Mouse (Mus musculus) inflammation-experienced regulatory T-cells, adult 6 months (primary cell): Measurements from ENCODE around the gene Dohh. TPM values are rescaled to one million over a fixed set of nuclear protein-coding genes. Genes with fewer than 3 reads are reported as not detected.

Experiments used
- ATAC-seq: one replicate; pipeline ENCODE4 v1.8.0; 2017
- polyA plus RNA-seq, 3 experiments: library from polyadenylated mRNA; unstranded; fragments of 100-300 nt; shearing (Covaris generic); gene quantifications; one replicate each; pipeline ENCODE4 v1.2.1; 2017

Gene Dohh
- polyA plus RNA-seq, 3 experiments from 2014 or later, result 9.2 to 17.9 (median 10.9) TPM

DNA sequence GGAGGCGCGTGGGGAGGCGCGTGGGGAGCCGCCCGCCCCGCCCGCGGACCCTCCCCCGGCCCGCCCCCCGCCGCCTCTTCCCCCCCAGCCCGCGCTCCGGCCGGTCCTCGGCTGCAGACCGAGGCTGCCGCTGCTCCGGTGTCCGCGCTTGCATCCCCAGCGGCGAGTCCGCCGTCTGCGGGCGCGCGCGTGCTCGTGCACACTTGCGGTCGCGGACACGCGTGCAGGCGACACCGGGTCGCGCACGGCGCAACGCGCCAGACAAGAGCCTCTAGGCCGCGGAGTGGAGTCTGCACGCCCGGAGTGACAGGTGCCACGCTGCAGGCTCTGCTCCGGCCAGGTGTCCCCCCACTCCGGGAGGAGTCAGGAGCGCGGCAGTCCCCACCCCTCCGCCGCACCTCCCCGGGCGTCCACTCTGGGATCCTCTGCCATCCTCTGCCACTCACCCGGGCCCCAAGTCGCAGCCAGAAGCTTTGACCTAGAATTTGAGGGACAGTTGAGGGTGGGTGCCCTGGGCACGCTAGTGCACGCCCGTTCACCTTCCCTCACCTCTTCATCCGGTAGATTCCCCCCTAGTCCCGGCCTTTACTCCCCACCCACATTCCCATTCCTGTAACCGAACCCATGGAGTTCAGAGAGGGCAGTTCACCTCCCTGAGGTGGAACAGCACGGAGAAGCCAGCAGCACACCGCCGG is 46.8 kb downstream of the Dohh start:
- ATAC-seq, result no peak

DNA sequence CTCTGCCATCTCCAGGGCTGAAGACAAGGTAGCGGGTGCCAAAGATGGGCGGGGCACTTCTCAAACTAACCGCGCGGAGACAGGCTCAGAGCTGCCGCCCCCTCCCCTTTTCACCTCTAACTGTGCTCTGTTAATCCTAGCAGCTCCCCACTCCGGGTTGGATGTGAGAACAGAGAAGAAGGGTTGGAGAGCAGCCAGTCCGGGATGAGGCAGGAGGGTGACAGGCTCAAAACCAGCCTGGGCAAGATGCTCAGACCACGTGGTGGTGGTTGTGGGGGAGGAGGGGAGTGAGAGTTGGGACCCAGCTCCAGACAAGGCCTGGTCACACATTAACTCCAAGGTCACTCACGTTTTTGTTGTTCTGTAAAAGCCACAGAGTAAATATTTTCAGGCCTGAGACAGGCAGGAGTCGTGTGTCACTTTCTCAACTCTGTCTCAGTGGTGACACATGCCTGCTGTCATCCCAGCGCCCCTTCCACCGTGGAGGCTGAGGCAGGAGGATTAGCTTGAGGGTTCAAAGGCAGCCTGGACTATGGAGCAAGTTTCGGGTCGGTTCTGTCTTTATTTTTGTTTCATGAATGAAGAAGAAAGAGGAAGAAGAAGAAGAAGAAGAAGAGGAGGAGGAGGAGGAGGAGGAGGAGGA is 47.4 kb downstream of the Dohh start:
- ATAC-seq, result no peak

DNA sequence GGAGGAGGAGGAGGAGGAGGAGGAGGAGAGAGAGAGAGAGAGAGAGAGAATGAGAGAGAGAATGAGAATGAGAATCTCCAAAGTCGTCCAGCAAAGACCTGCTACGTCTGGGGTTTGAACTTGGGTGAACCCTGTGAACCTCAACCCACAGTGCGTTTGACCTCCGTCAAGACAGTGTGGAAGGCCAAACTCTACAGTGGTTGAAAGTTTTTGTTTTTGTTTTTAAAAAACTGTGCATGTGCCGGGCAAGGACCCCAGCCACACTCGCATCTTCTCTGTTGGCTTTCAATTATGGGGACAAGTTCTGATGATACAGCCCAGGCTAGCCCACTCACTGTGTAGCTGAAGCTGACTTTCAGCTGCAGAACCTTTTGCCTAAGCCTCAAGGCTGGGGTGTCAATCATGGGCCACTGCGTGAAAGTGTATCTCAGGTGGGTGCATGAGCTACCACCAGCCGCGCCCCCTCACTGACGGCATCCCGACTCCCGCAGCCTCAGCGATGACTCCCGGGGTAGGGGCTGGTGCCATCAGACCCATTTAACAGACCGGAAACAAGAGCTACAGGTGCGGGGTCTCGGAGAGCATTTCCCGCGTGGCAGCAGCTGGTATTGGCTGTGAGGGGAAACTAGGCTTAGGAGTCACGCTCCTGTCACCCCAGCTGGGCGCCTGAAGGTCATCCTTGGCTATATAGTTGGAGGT is 48.1 kb downstream of the Dohh start:
- peak; percentile 7 for ATAC-seq

DNA sequence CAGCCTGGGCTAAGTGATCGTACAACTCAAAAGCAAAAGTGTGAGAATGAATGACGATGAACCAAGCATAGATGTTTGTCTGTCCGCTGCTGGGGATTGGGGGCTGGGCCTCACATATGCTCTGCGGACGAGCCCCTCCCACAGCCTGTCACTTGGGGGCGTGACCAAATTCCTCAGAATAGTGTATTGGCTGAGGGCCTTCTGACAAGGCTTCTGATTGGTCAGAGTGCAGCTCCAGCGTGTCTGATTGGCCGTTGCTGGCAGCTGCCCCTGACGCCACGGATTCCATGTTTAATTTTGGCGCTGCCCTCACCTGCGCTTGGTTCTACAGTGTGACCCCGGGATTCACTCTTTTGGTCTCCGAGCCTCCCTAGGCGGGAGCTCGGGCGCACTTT is 48.6 kb downstream of the Dohh start:
- ATAC-seq, result peak; percentile 87

DNA sequence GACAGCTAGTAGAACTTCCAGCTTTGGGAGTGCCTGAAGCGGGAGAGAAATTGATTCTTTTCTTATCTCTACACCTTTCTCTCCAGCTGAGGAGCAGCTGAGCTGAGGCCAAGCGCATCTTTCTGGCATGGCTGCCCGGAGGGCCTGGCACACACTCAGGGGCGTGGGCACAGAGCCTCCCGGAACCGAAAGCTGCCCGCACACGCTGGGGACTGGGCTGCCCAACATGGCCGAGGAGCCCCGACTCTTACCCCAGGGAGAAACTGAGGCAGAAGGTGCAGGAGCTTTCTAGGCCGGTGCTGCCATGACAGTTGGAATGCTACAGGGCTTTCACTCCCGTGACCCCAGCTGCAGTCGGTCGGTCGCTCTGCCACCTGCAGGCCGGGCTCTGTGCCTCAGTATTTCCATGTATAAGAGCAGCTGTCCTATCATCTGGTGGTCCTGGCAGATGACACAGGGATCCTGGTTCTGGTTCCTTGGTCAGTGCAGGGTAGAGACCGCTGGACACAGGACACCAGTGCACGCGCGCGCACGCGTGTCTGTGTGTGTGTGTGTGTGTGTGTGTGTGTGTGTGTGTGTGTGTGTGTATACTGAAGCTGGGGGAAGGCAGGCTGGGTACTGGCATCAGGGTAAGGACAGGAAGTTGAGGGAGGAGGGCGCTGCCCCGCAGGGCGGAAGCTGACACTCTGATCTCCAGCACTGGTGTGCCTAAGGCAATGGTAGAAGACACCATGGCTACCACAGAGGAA is 49.5 kb downstream of the Dohh start:
- ATAC-seq, result peak; percentile 60

DNA sequence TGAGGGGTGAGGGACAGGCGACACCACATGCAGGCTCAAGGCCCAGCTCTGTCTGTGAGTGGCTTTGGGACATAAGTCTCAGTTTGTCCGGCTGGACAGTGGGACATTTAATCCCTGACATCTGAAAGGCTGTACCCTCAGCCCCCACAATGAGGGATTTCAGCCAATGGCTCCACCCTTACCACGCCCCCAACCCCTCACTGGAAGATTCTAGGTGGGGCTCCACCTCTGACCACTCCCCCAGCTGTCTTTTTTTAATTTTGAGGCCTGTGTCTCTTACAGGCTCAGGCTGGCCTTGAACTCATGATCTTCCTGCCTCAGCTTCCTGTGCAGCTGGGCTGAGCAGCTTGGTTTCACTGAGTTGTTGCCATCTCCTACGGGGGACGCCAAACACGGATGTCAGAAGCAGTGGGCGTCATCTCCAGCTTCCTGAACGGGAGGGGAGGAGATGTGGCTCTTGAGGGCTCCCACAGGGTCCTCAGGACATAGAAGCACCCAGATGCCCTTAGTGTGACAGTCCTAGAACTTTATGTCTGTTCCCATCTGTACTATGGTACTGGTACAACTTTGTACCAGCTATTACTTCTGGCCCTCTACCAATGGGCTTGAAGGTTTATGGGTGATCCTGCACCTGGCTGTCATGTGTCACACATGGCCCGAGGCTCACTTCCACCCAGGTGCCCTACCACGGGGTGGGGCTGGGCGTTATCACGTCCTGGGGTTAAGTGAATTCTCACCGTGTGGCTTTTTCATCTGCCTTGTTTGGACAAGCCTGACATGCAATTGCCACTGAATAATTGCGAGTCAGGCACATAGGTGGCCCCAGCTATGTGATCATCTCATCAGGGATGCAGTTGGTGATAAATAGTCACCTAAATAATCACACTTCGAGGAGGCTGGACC is 50.4 kb downstream of the Dohh start:
- ATAC-seq, result no peak

DNA sequence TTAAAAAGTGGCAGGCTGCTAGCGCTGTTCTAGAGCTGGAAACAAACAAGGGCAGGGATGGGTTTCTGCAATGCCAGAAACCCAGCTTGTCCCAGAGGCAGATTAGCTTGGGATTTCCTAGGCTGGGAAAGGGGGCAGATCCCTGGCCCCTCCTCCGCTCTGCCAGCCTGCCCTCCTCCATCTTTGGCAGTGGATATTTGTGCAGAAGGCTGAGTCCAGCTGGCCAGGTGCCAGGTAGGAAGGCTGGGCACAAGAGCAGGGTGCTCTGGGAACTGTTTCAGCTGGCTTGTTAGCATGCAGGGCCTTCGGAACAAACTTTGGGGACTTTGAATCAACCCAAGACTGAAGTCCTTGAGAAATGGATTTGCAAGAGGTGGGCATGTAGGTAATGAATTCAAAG is 51.2 kb downstream of the Dohh start:
- no peak for ATAC-seq

Other genes with a start within 250 kb of the Dohh start
- gene Zbtb7a, start 249.2 kb upstream of the Dohh start, polyA plus RNA-seq, result 10 to 100 TPM in 1 of 3 experiments, 1 to 10 TPM in 2; 8.5 to 10.8 (median 9.3) TPM
- 10 to 100 TPM; 15.4 to 21.5 (median 17.1) TPM for gene Pias4, start 216.5 kb upstream of the Dohh start, polyA plus RNA-seq
- 1,000 to 10,000 TPM in 1 of 3 experiments, 100 to 1,000 TPM in 2; 925 to 1,158 (median 972) TPM for gene Eef2, start 207.8 kb upstream of the Dohh start, polyA plus RNA-seq
- gene Dapk3, start 201.4 kb upstream of the Dohh start, polyA plus RNA-seq, result 1 to 10 TPM; 3.1 to 5.4 (median 3.6) TPM
- gene 4930442H23Rik, start 200.6 kb upstream of the Dohh start, polyA plus RNA-seq, result not detected
- under 1 TPM in 2 of 3 experiments, not detected in 1; 0.17 to 0.28 TPM for gene Nmrk2, start 182.4 kb upstream of the Dohh start, polyA plus RNA-seq
- gene Atcay, start 153.6 kb upstream of the Dohh start, polyA plus RNA-seq, result 10 to 100 TPM in 1 of 3 experiments, 1 to 10 TPM in 2; 4.8 to 12.6 (median 5.1) TPM
- gene Zfr2, start 151.3 kb upstream of the Dohh start, polyA plus RNA-seq, result 1 to 10 TPM in 1 of 3 experiments, under 1 TPM in 2; 0.20 to 1.0 (median 0.37) TPM
- gene Matk, start 131.5 kb upstream of the Dohh start, polyA plus RNA-seq, result 10 to 100 TPM; 30.1 to 68.1 (median 64.4) TPM
- 100 to 1,000 TPM; 111 to 148 (median 127) TPM for gene Mrpl54, start 117.5 kb upstream of the Dohh start, polyA plus RNA-seq
- gene Apba3, start 117.5 kb upstream of the Dohh start, polyA plus RNA-seq, result 10 to 100 TPM in 2 of 3 experiments, 1 to 10 TPM in 1; 9.9 to 12.4 (median 12.3) TPM
- 1 to 10 TPM; 1.7 to 3.2 (median 1.9) TPM for gene Tjp3, start 92.8 kb upstream of the Dohh start, polyA plus RNA-seq
- gene Pip5k1c, start 91.5 kb upstream of the Dohh start, polyA plus RNA-seq, result 10 to 100 TPM; 10.7 to 15.9 (median 14.4) TPM
- 1 to 10 TPM; 2.9 to 6.5 (median 4.1) TPM for gene Cactin, start 63.3 kb upstream of the Dohh start, polyA plus RNA-seq
- 10 to 100 TPM in 2 of 3 experiments, 1 to 10 TPM in 1; 10.0 to 21.7 (median 17.0) TPM for gene Tbxa2r, start 55.7 kb upstream of the Dohh start, polyA plus RNA-seq
- gene Gipc3, start 41.2 kb upstream of the Dohh start, polyA plus RNA-seq, result under 1 TPM in 1 of 3 experiments, not detected in 2; 0.12 TPM
- 10 to 100 TPM; 17.1 to 20.4 (median 17.8) TPM for gene Hmg20b, start 33.9 kb upstream of the Dohh start, polyA plus RNA-seq
- gene Mfsd12, start 26.9 kb upstream of the Dohh start, polyA plus RNA-seq, result 1 to 10 TPM; 1.6 to 2.1 (median 1.9) TPM
- 1 to 10 TPM in 1 of 3 experiments, under 1 TPM in 2; 0.26 to 1.7 (median 0.96) TPM for gene 4930404N11Rik, start 18.6 kb upstream of the Dohh start, polyA plus RNA-seq
- 10 to 100 TPM; 10.7 to 27.1 (median 13.4) TPM for gene Fzr1, start 5.9 kb upstream of the Dohh start, polyA plus RNA-seq
- gene Gm48551, start within 50 bp of the Dohh start, polyA plus RNA-seq, result 1 to 10 TPM in 2 of 3 experiments, under 1 TPM in 1; 0.60 to 1.9 (median 1.1) TPM
- gene Gm48552, start 4.6 kb downstream of the Dohh start, polyA plus RNA-seq, result 1 to 10 TPM in 1 of 3 experiments, not detected in 2; 3.1 TPM
- gene Smim24, start 8.6 kb downstream of the Dohh start, polyA plus RNA-seq, result 10 to 100 TPM in 1 of 3 experiments, 1 to 10 TPM in 2; 4.4 to 10.7 (median 9.8) TPM
- gene Nfic, start 71.2 kb downstream of the Dohh start, polyA plus RNA-seq, result 10 to 100 TPM; 13.8 to 17.2 (median 15.0) TPM
- 1 to 10 TPM; 1.1 to 1.4 (median 1.2) TPM for gene Celf5, start 98.3 kb downstream of the Dohh start, polyA plus RNA-seq
- gene Ncln, start 112.0 kb downstream of the Dohh start, polyA plus RNA-seq, result 10 to 100 TPM; 34.3 to 41.1 (median 36.9) TPM
- 10 to 100 TPM; 49.1 to 93.2 (median 50.3) TPM for gene S1pr4, start 115.7 kb downstream of the Dohh start, polyA plus RNA-seq
- 100 to 1,000 TPM in 1 of 3 experiments, 10 to 100 TPM in 2; 23.1 to 102 (median 24.3) TPM for gene Gna15, start 139.8 kb downstream of the Dohh start, polyA plus RNA-seq
- gene Gna11, start 160.8 kb downstream of the Dohh start, polyA plus RNA-seq, result 10 to 100 TPM; 26.5 to 29.4 (median 28.7) TPM
- gene Aes, start 175.1 kb downstream of the Dohh start, polyA plus RNA-seq, result 100 to 1,000 TPM in 2 of 3 experiments, 10 to 100 TPM in 1; 82.5 to 118 (median 109) TPM
- 1 to 10 TPM in 2 of 3 experiments, not detected in 1; 1.4 TPM for gene Tle2, start 190.1 kb downstream of the Dohh start, polyA plus RNA-seq
- 1 to 10 TPM in 2 of 3 experiments, under 1 TPM in 1; 0.99 to 1.9 (median 1.7) TPM for gene Tle6, start 216.6 kb downstream of the Dohh start, polyA plus RNA-seq
- 1 to 10 TPM in 2 of 3 experiments, under 1 TPM in 1; 0.69 to 5.2 (median 4.1) TPM for gene BC025920, start 221.8 kb downstream of the Dohh start, polyA plus RNA-seq
- gene Sirt6, start 243.4 kb downstream of the Dohh start, polyA plus RNA-seq, result 10 to 100 TPM; 23.3 to 26.7 (median 24.3) TPM
- gene Ankrd24, start 244.1 kb downstream of the Dohh start, polyA plus RNA-seq, result 1 to 10 TPM in 1 of 3 experiments, under 1 TPM in 2; 0.72 to 1.3 (median 0.90) TPM